Mouse (Mus musculus): ENCODE data around the gene Ugt1a6b. TPM values are rescaled to one million over a fixed set of nuclear protein-coding genes. Genes with fewer than 3 reads are reported as not detected.

Ugt1a6b gene
- polyA plus RNA-seq, 1 experiment from 2014 or later, result 0.11 TPM

DNA sequence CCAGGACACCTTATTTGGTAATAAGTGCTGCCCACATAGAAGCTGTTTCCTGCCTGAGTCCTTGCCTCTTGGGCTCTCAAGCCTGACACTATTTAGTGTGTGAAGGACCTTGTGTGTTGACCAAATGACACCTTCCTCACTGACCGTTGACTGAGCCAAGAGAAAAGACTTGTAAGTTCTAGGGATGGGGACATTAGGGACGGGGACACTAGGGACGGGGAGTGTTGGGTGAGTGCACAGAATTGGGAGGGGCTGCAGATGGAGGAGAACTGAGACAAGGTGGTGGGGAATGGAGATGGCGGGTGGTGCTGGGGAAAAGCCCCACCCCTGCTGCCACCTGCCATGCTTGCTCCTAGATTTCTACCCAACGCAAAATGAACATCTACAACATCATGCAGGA, 126.9 kb downstream of the Ugt1a6b start:
- no peak for ATAC-seq (replicated peaks; ENCODE audit: extremely low read depth, insufficient read depth, low FRiP score)
- Histone ChIP-seq H3K4me2 (ENCODE audit: low read depth, low read length) (no peak overlapping the region), H3K27ac (ENCODE audit: low read length) (no peak overlapping the region), H3K9me3 (replicated peaks; ENCODE audit: control insufficient read depth, low read length) (peaks cover 95% of the 10 kb centered on the region), H3K4me3 (ENCODE audit: low read length) (no peak overlapping the region), H3K36me3 (ENCODE audit: control insufficient read depth, insufficient read depth) (no peaks in the 10 kb centered on the region), H3K27me3 (ENCODE audit: control insufficient read depth, insufficient read depth, low read length) (no peaks in the 10 kb centered on the region), H3K9ac (ENCODE audit: low read length) (no peak overlapping the region), H3K4me1 (ENCODE audit: control insufficient read depth, insufficient read depth, low read length) (no peaks in the 10 kb centered on the region)
- 76% methylated on average over 5 of the region's 5 CpGs for WGBS

GRCm38 (mm10) chr1:88230421-88230820, 127.4 kb downstream of the Ugt1a6b start:
- Histone ChIP-seq H3K9me3 (replicated peaks; ENCODE audit: control insufficient read depth, low read length) (peaks cover 98% of the 10 kb centered on the region), H3K36me3 (ENCODE audit: control insufficient read depth, insufficient read depth) (no peaks in the 10 kb centered on the region), H3K4me2 (ENCODE audit: low read depth, low read length) (no peak overlapping the region), H3K4me1 (ENCODE audit: control insufficient read depth, insufficient read depth, low read length) (no peaks in the 10 kb centered on the region), H3K9ac (ENCODE audit: low read length) (no peak overlapping the region), H3K27me3 (ENCODE audit: control insufficient read depth, insufficient read depth, low read length) (no peaks in the 10 kb centered on the region), H3K4me3 (ENCODE audit: low read length) (no peak overlapping the region), H3K27ac (ENCODE audit: low read length) (no peak overlapping the region)
- ATAC-seq (replicated peaks; ENCODE audit: extremely low read depth, insufficient read depth, low FRiP score), result no peak
- 70% methylated on average over 7 of the region's 7 CpGs for WGBS

GRCm38 (mm10) chr1:88230981-88231802, 128.1 kb downstream of the Ugt1a6b start:
- 65% methylated on average over 6 of the region's 6 CpGs for WGBS
- H3K4me1 ChIP-seq (ENCODE audit: control insufficient read depth, insufficient read depth, low read length), result no peaks in the 10 kb centered on the region
- H3K9me3 ChIP-seq (replicated peaks; ENCODE audit: control insufficient read depth, low read length), result peaks cover 92% of the 10 kb centered on the region
- H3K4me2 ChIP-seq (ENCODE audit: low read depth, low read length), result no peak overlapping the region
- no peak overlapping the region for H3K27ac ChIP-seq (ENCODE audit: low read length)
- no peaks in the 10 kb centered on the region for H3K27me3 ChIP-seq (ENCODE audit: control insufficient read depth, insufficient read depth, low read length)
- ATAC-seq (replicated peaks; ENCODE audit: extremely low read depth, insufficient read depth, low FRiP score), result no peak
- H3K36me3 ChIP-seq (ENCODE audit: control insufficient read depth, insufficient read depth), result no peaks in the 10 kb centered on the region
- no peak overlapping the region for H3K4me3 ChIP-seq (ENCODE audit: low read length)
- H3K9ac ChIP-seq (ENCODE audit: low read length), result no peak overlapping the region

- WGBS, result 56% methylated on average over 7 of the region's 7 CpGs
- H3K9me3 ChIP-seq (replicated peaks; ENCODE audit: control insufficient read depth, low read length), result peaks cover 90% of the 10 kb centered on the region
- H3K9ac ChIP-seq (ENCODE audit: low read length), result no peak overlapping the region
- ATAC-seq (replicated peaks; ENCODE audit: extremely low read depth, insufficient read depth, low FRiP score), result no peak
- no peak overlapping the region for H3K4me2 ChIP-seq (ENCODE audit: low read depth, low read length)
- H3K27me3 ChIP-seq (ENCODE audit: control insufficient read depth, insufficient read depth, low read length), result no peaks in the 10 kb centered on the region
- no peak overlapping the region for H3K4me3 ChIP-seq (ENCODE audit: low read length)
- H3K27ac ChIP-seq (ENCODE audit: low read length), result no peak overlapping the region
- no peaks in the 10 kb centered on the region for H3K4me1 ChIP-seq (ENCODE audit: control insufficient read depth, insufficient read depth, low read length)
- no peaks in the 10 kb centered on the region for H3K36me3 ChIP-seq (ENCODE audit: control insufficient read depth, insufficient read depth)
These were observed 128.9 kb downstream of the Ugt1a6b start for GRCm38 (mm10) chr1:88231803-88232499.

- no peak for ATAC-seq (replicated peaks; ENCODE audit: extremely low read depth, insufficient read depth, low FRiP score)
- Histone ChIP-seq H3K4me3 (ENCODE audit: low read length) (no peak overlapping the region), H3K4me2 (ENCODE audit: low read depth, low read length) (no peak overlapping the region), H3K4me1 (ENCODE audit: control insufficient read depth, insufficient read depth, low read length) (no peaks in the 10 kb centered on the region), H3K9me3 (replicated peaks; ENCODE audit: control insufficient read depth, low read length) (peaks cover 90% of the 10 kb centered on the region), H3K27me3 (ENCODE audit: control insufficient read depth, insufficient read depth, low read length) (no peaks in the 10 kb centered on the region), H3K27ac (ENCODE audit: low read length) (no peak overlapping the region), H3K36me3 (ENCODE audit: control insufficient read depth, insufficient read depth) (no peaks in the 10 kb centered on the region), H3K9ac (ENCODE audit: low read length) (no peak overlapping the region)
- WGBS, result 47% methylated on average over 3 of the region's 3 CpGs
These were observed 129.8 kb downstream of the Ugt1a6b start for GRCm38 (mm10) chr1:88232664-88233380.

GRCm38 (mm10) chr1:88233421-88234247, 130.6 kb downstream of the Ugt1a6b start:
- Histone ChIP-seq H3K4me1 (ENCODE audit: control insufficient read depth, insufficient read depth, low read length) (no peaks in the 10 kb centered on the region), H3K27me3 (ENCODE audit: control insufficient read depth, insufficient read depth, low read length) (no peaks in the 10 kb centered on the region), H3K36me3 (ENCODE audit: control insufficient read depth, insufficient read depth) (no peaks in the 10 kb centered on the region), H3K4me3 (ENCODE audit: low read length) (no peak overlapping the region), H3K27ac (ENCODE audit: low read length) (no peak overlapping the region), H3K4me2 (ENCODE audit: low read depth, low read length) (no peak overlapping the region), H3K9me3 (replicated peaks; ENCODE audit: control insufficient read depth, low read length) (peaks cover 90% of the 10 kb centered on the region), H3K9ac (ENCODE audit: low read length) (no peak overlapping the region)
- no peak for ATAC-seq (replicated peaks; ENCODE audit: extremely low read depth, insufficient read depth, low FRiP score)
- 60% methylated on average over 14 of the region's 14 CpGs for WGBS

DNA sequence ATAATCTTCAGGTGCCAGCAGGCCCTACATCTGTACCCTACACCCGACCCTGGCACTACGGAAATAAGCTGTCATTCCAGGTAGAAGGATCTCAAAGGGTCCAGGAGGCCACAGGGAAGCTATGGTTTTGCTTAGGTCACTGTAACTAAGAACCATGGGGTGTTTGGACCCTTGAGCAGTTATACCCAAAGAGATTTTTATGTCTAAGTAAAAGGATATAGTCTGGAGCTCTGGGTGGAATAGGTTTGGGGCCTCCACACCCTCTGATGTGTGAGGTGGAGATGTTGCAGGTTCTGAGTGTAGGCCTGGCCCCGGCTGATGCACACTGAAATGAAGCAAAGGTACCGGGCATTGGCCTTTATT, 131.2 kb downstream of the Ugt1a6b start:
- no peak overlapping the region for H3K4me3 ChIP-seq (ENCODE audit: low read length)
- H3K27me3 ChIP-seq (ENCODE audit: control insufficient read depth, insufficient read depth, low read length), result no peaks in the 10 kb centered on the region
- no peaks in the 10 kb centered on the region for H3K36me3 ChIP-seq (ENCODE audit: control insufficient read depth, insufficient read depth)
- H3K9ac ChIP-seq (ENCODE audit: low read length), result no peak overlapping the region
- WGBS, result 50% methylated on average over 4 of the region's 4 CpGs
- no peak overlapping the region for H3K27ac ChIP-seq (ENCODE audit: low read length)
- no peak for ATAC-seq (replicated peaks; ENCODE audit: extremely low read depth, insufficient read depth, low FRiP score)
- no peak overlapping the region for H3K4me2 ChIP-seq (ENCODE audit: low read depth, low read length)
- H3K9me3 ChIP-seq (replicated peaks; ENCODE audit: control insufficient read depth, low read length), result peaks cover 90% of the 10 kb centered on the region
- H3K4me1 ChIP-seq (ENCODE audit: control insufficient read depth, insufficient read depth, low read length), result no peaks in the 10 kb centered on the region

DNA sequence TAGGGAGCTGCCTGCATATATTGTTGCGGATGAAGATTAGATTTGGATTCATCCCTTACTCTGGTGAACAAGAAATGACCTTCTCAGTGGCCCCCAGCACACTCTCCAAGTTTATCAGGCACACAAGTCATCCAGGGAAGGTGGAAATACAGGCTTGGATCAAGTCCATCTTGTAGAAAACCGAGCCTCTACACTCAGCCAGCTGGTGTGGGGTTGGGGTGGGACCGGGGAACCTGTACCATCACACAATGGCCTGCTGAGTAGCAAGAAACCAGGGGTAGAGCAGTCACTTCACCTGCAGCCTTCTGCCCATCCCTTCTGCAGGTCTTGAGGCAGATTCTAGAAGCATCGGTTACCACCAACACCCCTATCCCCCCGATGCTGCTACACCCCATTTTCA, 131.6 kb downstream of the Ugt1a6b start:
- 38% methylated on average over 5 of the region's 5 CpGs for WGBS
- Histone ChIP-seq H3K27me3 (ENCODE audit: control insufficient read depth, insufficient read depth, low read length) (no peaks in the 10 kb centered on the region), H3K4me1 (ENCODE audit: control insufficient read depth, insufficient read depth, low read length) (no peaks in the 10 kb centered on the region), H3K9me3 (replicated peaks; ENCODE audit: control insufficient read depth, low read length) (peaks cover 90% of the 10 kb centered on the region), H3K4me3 (ENCODE audit: low read length) (no peak overlapping the region), H3K27ac (ENCODE audit: low read length) (no peak overlapping the region), H3K4me2 (ENCODE audit: low read depth, low read length) (no peak overlapping the region), H3K9ac (ENCODE audit: low read length) (no peak overlapping the region), H3K36me3 (ENCODE audit: control insufficient read depth, insufficient read depth) (no peaks in the 10 kb centered on the region)
- no peak for ATAC-seq (replicated peaks; ENCODE audit: extremely low read depth, insufficient read depth, low FRiP score)

All from heart, embryonic 16.5 days (tissue).